Mouse (Mus musculus) stomach, embryonic 16.5 days (tissue): ENCODE data around the gene BC025920. TPM values are rescaled to one million over a fixed set of nuclear protein-coding genes. Genes with fewer than 3 reads are reported as not detected.
"Not testable (repeated sequence)": the region's sequence is repeated elsewhere in the genome, so short reads cannot be mapped to it uniquely, and the experiment has no call there.

Experiments
- ATAC-seq: fragments of 200-750 bp; cut with Nextera tagmentation; 2 replicates; pipeline ENCODE4 v1.8.0; 2017; ENCODE audit warnings: moderate number of reproducible peaks, moderate TSS enrichment; ENCODE audit not compliant: insufficient read depth, low FRiP score
- H3K27ac ChIP-seq: fragments of 300-500 bp; sonication (generic); 2 replicates; pipeline ENCODE4 v1.5.1; 2014; ENCODE audit warnings: low read length
- H3K27me3 ChIP-seq: fragments of 300-500 bp; sonication (generic); 2 replicates; pipeline ENCODE4 v1.6.1; 2014; ENCODE audit warnings: low read length, control low read depth, mixed read lengths; ENCODE audit not compliant: control insufficient read depth, insufficient read depth
- H3K36me3 ChIP-seq: fragments of 300-500 bp; sonication (generic); 2 replicates; pipeline ENCODE4 v1.6.1; 2014; ENCODE audit warnings: low read length; ENCODE audit not compliant: control insufficient read depth, insufficient read depth
- H3K4me1 ChIP-seq: fragments of 300-500 bp; sonication (generic); 2 replicates; pipeline ENCODE4 v1.6.1; 2014; ENCODE audit warnings: low read length, control low read depth, mixed read lengths; ENCODE audit not compliant: control insufficient read depth, insufficient read depth
- H3K4me2 ChIP-seq: fragments of 300-500 bp; sonication (generic); 2 replicates; pipeline ENCODE4 v1.6.1; 2014; ENCODE audit warnings: low read depth, low read length, mixed read lengths
- H3K4me3 ChIP-seq: fragments of 300-500 bp; sonication (generic); replicated peaks from 2 replicates; pipeline ENCODE4 v1.5.1; 2014; ENCODE audit warnings: mild to moderate bottlenecking, low read length
- H3K9ac ChIP-seq: fragments of 300-500 bp; sonication (generic); 2 replicates; pipeline ENCODE4 v1.6.1; 2014; ENCODE audit warnings: low read length
- H3K9me3 ChIP-seq: fragments of 300-500 bp; sonication (generic); replicated peaks from 2 replicates; pipeline ENCODE4 v1.6.1; 2016; ENCODE audit warnings: low read length, control low read depth; ENCODE audit not compliant: control insufficient read depth
- WGBS: fragments of 180-500 bp; shearing (Covaris S2); extraction: QIAGEN DNeasy Blood & Tissue Kit; methylation state at CpG from one replicate; pipeline ENCODE4 v1.1.7; 2014; 5-methylcytosine and 5-hydroxymethylcytosine counted together
- polyA plus RNA-seq: library from polyadenylated mRNA; unstranded; fragments of >200 nt; fragmentation: Nextera tagmentation; extraction: Ambion mirVana; gene quantifications from 2 replicates; pipeline ENCODE4 v1.2.1, GENCODE M21; 2015

Gene BC025920
- polyA plus RNA-seq, 1 experiment from 2014 or later = 0.46 TPM

DNA sequence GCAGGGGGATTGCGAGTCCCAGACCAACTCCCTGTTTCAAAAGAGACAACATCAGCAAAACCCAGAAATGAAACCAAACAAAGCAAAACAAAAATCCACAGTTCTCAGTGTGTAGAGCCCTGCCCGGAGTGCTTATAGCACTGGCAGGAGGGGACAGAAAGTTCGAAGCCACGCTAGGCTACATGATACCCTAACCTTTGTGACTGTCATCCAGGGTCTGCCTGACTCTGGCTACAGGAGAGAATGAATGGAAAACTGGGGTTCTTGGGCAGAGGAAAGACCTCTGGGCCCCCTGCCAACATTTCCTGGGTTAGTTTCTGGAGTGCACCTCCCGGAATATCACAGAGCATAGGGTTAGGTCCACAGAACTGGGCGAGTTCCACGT, 21.8 kb downstream of the BC025920 start:
- Histone ChIP-seq H3K4me1 (peaks cover 19% of the 10 kb centered on the region), H3K36me3 (peaks cover 3% of the 10 kb centered on the region; the same call in 1 of the 2 replicates), H3K27me3 (no peaks in the 10 kb centered on the region), H3K9ac (peak overlapping the region; percentile 90), H3K27ac (peak overlapping the region; percentile 96), H3K9me3 (no peaks in the 10 kb centered on the region), H3K4me3 (peak overlapping the region; percentile 81), H3K4me2 (peak overlapping the region; percentile 83)
- 40% methylated on average over 7 of the region's 7 CpGs for WGBS
- ATAC-seq = peak; percentile 9; the same call in 1 of the 2 replicates

DNA sequence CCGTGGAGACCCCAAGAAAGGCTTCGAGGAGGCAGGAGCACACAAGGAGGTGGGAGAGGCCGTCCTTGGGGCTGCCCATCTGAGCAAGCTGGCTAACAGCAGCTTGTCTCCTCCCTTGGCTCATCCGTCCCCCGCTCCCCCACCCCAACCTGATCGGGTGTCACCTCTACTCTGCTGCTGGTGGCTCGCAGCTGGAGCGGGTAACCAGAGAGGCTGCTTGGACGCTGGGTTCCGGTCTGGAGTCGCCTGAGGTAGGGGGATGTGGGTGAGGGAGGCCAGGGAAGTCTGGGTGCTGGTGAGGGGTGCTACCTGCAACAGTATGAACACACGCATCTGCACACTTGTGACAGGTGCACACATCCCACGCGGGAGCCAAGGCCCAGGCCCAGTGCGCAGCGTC, 22.3 kb downstream of the BC025920 start, which contains the start of gene Ankrd24:
Gene Ankrd24, plus strand, starts transcription at position 151 of the 400 bp plus-strand sequence.
- ATAC-seq = no peak

DNA sequence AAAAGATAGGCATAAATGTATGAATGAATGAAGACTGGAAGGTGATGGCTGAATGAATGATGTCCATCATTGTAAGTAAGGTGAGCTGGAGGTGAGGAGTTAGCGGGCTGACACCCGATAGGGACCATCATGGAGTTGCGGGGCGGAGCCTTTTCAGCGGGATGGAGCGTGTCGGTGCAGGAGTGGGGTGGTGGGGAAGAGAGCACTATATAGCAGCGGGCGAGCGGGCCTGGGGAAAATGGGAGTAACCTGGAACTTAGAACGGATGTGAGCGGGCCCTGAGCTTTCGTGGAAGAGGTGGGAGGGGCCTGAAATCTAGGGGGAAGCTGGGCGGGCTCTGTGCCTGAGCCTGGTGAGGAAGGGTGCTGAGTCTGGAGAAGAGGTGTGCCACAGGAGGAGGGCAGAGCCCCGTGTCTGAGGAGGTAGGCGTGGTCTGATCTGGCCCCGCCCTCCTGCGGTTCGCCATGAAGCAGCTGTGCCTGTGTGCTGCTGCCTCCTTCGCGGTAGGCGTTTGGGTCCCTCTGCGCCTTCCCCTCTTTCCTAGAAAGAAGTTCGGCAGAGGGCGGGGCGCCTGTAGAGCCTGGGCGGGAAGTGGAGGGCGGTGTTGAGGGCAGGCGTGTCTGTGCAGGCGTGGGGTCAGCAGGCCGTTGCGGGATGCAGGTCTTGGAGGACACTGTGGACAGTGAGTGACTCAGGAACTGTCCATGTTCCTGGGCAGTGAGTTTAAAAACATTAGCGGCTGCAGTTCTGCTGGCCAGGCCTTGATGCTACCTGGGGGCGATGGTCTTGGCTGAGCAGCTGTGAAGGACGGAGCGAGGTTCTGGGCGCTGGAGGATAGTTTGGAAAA, 27.4 kb downstream of the BC025920 start:
- Histone ChIP-seq H3K4me2 (peak overlapping the region; percentile 78), H3K36me3 (no peaks in the 10 kb centered on the region), H3K9ac (peak overlapping the region; percentile 75), H3K27me3 (no peaks in the 10 kb centered on the region), H3K27ac (peak overlapping the region; percentile 47; the same call in 1 of the 2 replicates), H3K4me1 (no peaks in the 10 kb centered on the region), H3K9me3 (no peaks in the 10 kb centered on the region), H3K4me3 (peak overlapping the region; percentile 54)
- 2% methylated on average over 37 of the region's 37 CpGs for WGBS
- ATAC-seq = peak; percentile 95

More for the DNA sequence above, 22.3 kb downstream of the BC025920 start, which contains the start of gene Ankrd24:
- Histone ChIP-seq H3K36me3 (peaks cover 3% of the 10 kb centered on the region; the same call in 1 of the 2 replicates), H3K27me3 (no peaks in the 10 kb centered on the region), H3K4me1 (peaks cover 19% of the 10 kb centered on the region), H3K4me3 (peak within 1 kb of the TSS; percentile 81), H3K4me2 (peak within 1 kb of the TSS; percentile 83), H3K27ac (peak within 1 kb of the TSS; percentile 96), H3K9me3 (no peaks in the 10 kb centered on the region), H3K9ac (peak within 1 kb of the TSS; percentile 90)
- 79% methylated on average over 16 of the region's 16 CpGs for WGBS

DNA sequence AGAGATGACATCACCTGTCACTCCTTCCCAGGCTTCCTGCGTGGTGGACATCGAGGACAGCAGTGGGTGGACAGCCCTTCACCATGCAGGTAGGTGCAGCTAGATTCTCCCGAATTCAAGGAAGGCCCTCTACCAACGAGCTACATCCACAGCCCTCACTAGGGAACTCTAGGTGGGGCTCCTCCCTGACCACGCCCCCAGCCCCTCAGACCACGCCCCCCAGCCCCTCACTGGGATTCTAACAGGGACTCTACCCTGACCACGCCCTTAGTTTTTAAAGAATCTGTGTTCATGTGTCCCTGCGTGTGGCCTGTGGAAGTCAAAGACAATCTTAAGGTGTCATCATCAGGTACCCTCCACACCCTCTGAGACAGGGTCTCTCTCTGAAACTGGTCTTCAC, 30.3 kb downstream of the BC025920 start:
- H3K4me3 ChIP-seq = no peak overlapping the region
- H3K27ac ChIP-seq = no peak overlapping the region
- WGBS = 20% methylated on average over 8 of the region's 8 CpGs
- no peak overlapping the region for H3K4me2 ChIP-seq
- H3K9me3 ChIP-seq = no peaks in the 10 kb centered on the region
- H3K4me1 ChIP-seq = peaks cover under 1% of the 10 kb centered on the region; the same call in 1 of the 2 replicates
- ATAC-seq = no peak
- no peak overlapping the region for H3K9ac ChIP-seq
- no peaks in the 10 kb centered on the region for H3K27me3 ChIP-seq
- H3K36me3 ChIP-seq = no peaks in the 10 kb centered on the region

DNA sequence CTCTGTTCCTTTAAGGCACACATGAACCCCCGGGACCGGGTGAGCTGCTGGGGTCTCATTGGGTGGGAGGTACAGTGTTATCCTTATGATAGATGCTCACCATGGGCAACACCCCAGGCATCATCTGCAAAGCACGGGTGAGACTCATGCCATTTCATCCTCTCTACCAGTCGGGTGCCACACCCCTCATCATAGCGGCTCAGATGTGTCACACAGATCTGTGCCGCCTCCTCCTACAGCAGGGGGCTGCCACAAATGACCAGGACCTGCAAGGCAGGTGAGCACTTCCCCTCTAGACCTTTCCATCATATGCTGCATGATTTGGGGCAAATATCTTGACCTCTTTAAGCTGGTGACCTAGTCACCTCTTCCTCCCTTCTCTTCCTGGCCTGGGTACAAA, 32.0 kb downstream of the BC025920 start:
- ATAC-seq = no peak
- Histone ChIP-seq H3K4me1 (peaks cover 11% of the 10 kb centered on the region), H3K9me3 (no peaks in the 10 kb centered on the region), H3K4me2 (no peak overlapping the region), H3K27ac (no peak overlapping the region), H3K9ac (no peak overlapping the region), H3K27me3 (no peaks in the 10 kb centered on the region), H3K4me3 (no peak overlapping the region), H3K36me3 (no peaks in the 10 kb centered on the region)
- 73% methylated on average over 6 of the region's 6 CpGs for WGBS

DNA sequence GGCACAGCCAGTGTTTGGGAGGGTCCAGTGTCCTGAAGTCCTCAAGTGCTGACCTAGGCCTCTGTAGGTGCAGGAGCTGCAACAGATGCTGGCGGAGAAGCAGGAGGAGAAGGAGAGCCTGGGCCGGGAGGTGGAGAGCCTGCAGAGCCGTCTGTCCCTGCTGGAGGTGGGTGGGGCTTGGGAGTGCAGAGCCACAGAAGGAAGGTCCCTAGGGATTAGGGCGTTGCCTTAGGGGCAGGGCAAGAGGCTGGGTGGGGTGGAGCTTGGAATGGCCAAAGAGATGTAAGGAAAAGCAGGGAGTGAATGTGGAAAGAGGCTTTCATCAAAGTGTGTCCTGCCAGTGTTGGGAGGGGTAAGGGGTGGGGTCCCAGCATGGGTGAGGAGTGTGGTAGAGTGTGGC, 34.8 kb downstream of the BC025920 start:
- not testable (repeated sequence) for H3K9me3 ChIP-seq, H3K27me3 ChIP-seq, H3K4me2 ChIP-seq, H3K4me3 ChIP-seq, H3K9ac ChIP-seq, H3K36me3 ChIP-seq, H3K27ac ChIP-seq, ATAC-seq
- WGBS = 32% methylated on average over 4 of the region's 4 CpGs
- H3K4me1 ChIP-seq = peaks cover 17% of the 10 kb centered on the region

DNA sequence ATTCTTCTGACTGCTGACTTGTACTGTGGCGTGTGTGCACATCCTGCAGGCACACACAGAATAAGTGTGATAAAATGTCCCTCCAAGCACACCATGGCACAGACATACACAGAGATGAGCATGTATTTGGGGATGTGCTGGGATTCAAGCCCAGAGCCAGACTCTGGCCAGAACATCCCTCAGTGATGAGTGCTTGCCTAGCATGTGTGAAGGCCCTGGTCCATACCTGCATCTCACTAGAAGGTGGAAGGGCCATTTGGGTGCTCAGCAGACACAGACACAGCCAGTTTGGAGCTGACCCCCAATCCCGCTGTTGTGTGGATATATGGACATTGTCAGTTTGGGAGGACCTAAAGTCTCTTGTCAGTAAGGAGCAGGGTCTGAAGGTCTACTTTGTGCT, 35.5 kb downstream of the BC025920 start:
- Histone ChIP-seq H3K9ac (no peak overlapping the region; the same call in 1 of the 2 replicates), H3K27me3 (no peaks in the 10 kb centered on the region), H3K4me1 (peaks cover 17% of the 10 kb centered on the region), H3K4me3 (no peak overlapping the region), H3K9me3 (no peaks in the 10 kb centered on the region), H3K4me2 (no peak overlapping the region), H3K27ac (no peak overlapping the region), H3K36me3 (no peaks in the 10 kb centered on the region)
- WGBS = 90% methylated on average over 2 of the region's 2 CpGs
- no peak for ATAC-seq

DNA sequence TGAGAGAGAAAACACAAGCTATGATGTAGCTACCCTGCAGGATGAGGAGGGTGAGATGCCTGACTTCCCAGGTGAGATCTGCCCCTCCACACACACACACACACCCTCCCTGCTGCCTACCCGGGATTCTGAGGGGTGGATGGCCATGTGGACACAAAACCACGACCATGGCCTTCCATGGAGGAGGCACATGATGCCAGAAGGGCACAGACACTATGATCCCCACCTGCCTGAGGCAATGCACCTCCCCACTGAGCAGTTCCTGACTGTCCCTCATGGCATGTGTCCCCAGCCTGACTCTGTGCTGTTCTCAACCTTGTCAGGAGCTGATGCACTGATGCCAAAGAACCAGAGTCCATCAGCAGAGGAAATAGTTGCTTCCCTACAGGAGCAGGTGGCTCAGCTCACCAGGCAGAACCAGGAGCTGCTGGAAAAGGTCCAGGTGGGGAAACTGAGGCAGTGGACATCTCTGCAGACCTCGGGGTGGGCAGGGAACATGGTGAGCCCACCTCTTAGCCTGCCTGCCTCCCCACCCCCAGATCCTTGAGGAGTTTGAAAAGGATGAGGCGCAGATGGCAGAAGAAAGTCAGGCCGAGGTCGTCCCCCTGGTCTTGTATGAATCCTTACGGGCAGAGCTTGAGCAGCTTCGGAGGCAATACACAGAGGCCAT, 36.0 kb downstream of the BC025920 start:
- H3K4me2 ChIP-seq = peak overlapping the region; percentile 91
- H3K4me1 ChIP-seq = peaks cover 17% of the 10 kb centered on the region
- peak overlapping the region; percentile 84 for H3K4me3 ChIP-seq
- ATAC-seq = no peak
- H3K27me3 ChIP-seq = no peaks in the 10 kb centered on the region
- 77% methylated on average over 8 of the region's 8 CpGs for WGBS
- peak overlapping the region; percentile 98 for H3K27ac ChIP-seq
- peak overlapping the region; percentile 98 for H3K9ac ChIP-seq
- no peaks in the 10 kb centered on the region for H3K9me3 ChIP-seq
- no peaks in the 10 kb centered on the region for H3K36me3 ChIP-seq
